Mouse (Mus musculus): ENCODE data around the gene Gp9. TPM values are rescaled to one million over a fixed set of nuclear protein-coding genes. Genes with fewer than 3 reads are reported as not detected.
A peak's percentile ranks its signal among the peaks of the same experiment; 100 is the strongest.

The Gp9 gene
- total and polyA plus RNA-seq, 2 experiments from 2014 or later = not detected

GRCm38 (mm10) chr6:87806028-87806427, 28.2 kb downstream of the Gp9 start:
- Histone ChIP-seq H3K27ac (ENCODE audit: low read depth, low read length) (no peak overlapping the region), H3K27me3 (ENCODE audit: insufficient read depth, low read length) (no peaks in the 10 kb centered on the region), H3K9ac (replicated peaks; ENCODE audit: low read length, poor library complexity, severe bottlenecking) (no peak overlapping the region), H3K4me3 (ENCODE audit: low read depth, low read length) (no peak overlapping the region), H3K4me2 (ENCODE audit: low read depth, low read length, poor library complexity, severe bottlenecking) (no peak overlapping the region), H3K9me3 (ENCODE audit: low read length) (no peaks in the 10 kb centered on the region), H3K4me1 (ENCODE audit: insufficient read depth, low read length) (peaks cover 5% of the 10 kb centered on the region; the same call in 1 of the 2 replicates), H3K36me3 (ENCODE audit: insufficient read depth, low read length) (no peaks in the 10 kb centered on the region)
- DNase-seq (ENCODE audit: low spot score) = no peak
- 70% methylated on average over 2 of the region's 2 CpGs for WGBS
- TF ChIP-seq CTCF (IDR thresholded peaks at IDR 0.05) = peak; percentile 16; the same call in 1 of the 2 replicates
- no peak for ATAC-seq (ENCODE audit: low FRiP score)

GRCm38 (mm10) chr6:87806857-87807256, 29.0 kb downstream of the Gp9 start:
- H3K27ac ChIP-seq (ENCODE audit: low read depth, low read length) = no peak overlapping the region
- WGBS = 50% methylated on average over 2 of the region's 2 CpGs
- DNase-seq (ENCODE audit: low spot score) = no peak
- no peak overlapping the region for H3K4me2 ChIP-seq (ENCODE audit: low read depth, low read length, poor library complexity, severe bottlenecking)
- no peak for TF ChIP-seq CTCF (IDR thresholded peaks at IDR 0.05)
- no peaks in the 10 kb centered on the region for H3K36me3 ChIP-seq (ENCODE audit: insufficient read depth, low read length)
- no peak for ATAC-seq (ENCODE audit: low FRiP score)
- peaks cover 5% of the 10 kb centered on the region; the same call in 1 of the 2 replicates for H3K4me1 ChIP-seq (ENCODE audit: insufficient read depth, low read length)
- no peak overlapping the region for H3K4me3 ChIP-seq (ENCODE audit: low read depth, low read length)
- no peaks in the 10 kb centered on the region for H3K27me3 ChIP-seq (ENCODE audit: insufficient read depth, low read length)
- H3K9ac ChIP-seq (replicated peaks; ENCODE audit: low read length, poor library complexity, severe bottlenecking) = 0 out of 2 replicates have a peak overlapping the region, but pooled peaks have one; percentile 13
- no peaks in the 10 kb centered on the region for H3K9me3 ChIP-seq (ENCODE audit: low read length)

- Histone ChIP-seq H3K4me3 (ENCODE audit: low read depth, low read length) (no peak overlapping the region), H3K36me3 (ENCODE audit: insufficient read depth, low read length) (no peaks in the 10 kb centered on the region), H3K4me2 (ENCODE audit: low read depth, low read length, poor library complexity, severe bottlenecking) (no peak overlapping the region), H3K9me3 (ENCODE audit: low read length) (no peaks in the 10 kb centered on the region), H3K4me1 (ENCODE audit: insufficient read depth, low read length) (peaks cover 5% of the 10 kb centered on the region; the same call in 1 of the 2 replicates), H3K27ac (ENCODE audit: low read depth, low read length) (no peak overlapping the region), H3K9ac (replicated peaks; ENCODE audit: low read length, poor library complexity, severe bottlenecking) (no peak overlapping the region), H3K27me3 (ENCODE audit: insufficient read depth, low read length) (no peaks in the 10 kb centered on the region)
- no peak for DNase-seq (ENCODE audit: low spot score)
- ATAC-seq (ENCODE audit: low FRiP score) = no peak
- no peak for TF ChIP-seq CTCF (IDR thresholded peaks at IDR 0.05)
- 79% methylated on average over 4 of the region's 4 CpGs for WGBS
Observed at GRCm38 (mm10) chr6:87807735-87808440, 30.0 kb downstream of the Gp9 start.

- TF ChIP-seq CTCF (IDR thresholded peaks at IDR 0.05) = no peak
- Histone ChIP-seq H3K27ac (ENCODE audit: low read depth, low read length) (no peak overlapping the region), H3K9ac (replicated peaks; ENCODE audit: low read length, poor library complexity, severe bottlenecking) (no peak overlapping the region), H3K27me3 (ENCODE audit: insufficient read depth, low read length) (no peaks in the 10 kb centered on the region), H3K4me1 (ENCODE audit: insufficient read depth, low read length) (peaks cover 5% of the 10 kb centered on the region; the same call in 1 of the 2 replicates), H3K36me3 (ENCODE audit: insufficient read depth, low read length) (peaks cover 3% of the 10 kb centered on the region; the same call in 1 of the 2 replicates), H3K4me2 (ENCODE audit: low read depth, low read length, poor library complexity, severe bottlenecking) (no peak overlapping the region), H3K9me3 (ENCODE audit: low read length) (no peaks in the 10 kb centered on the region), H3K4me3 (ENCODE audit: low read depth, low read length) (no peak overlapping the region)
- no peak for ATAC-seq (ENCODE audit: low FRiP score)
- no peak for DNase-seq (ENCODE audit: low spot score)
- 72% methylated on average over 3 of the region's 3 CpGs for WGBS
Observed at GRCm38 (mm10) chr6:87808521-87808920, 30.6 kb downstream of the Gp9 start.

GRCm38 (mm10) chr6:87809144-87809543, 31.3 kb downstream of the Gp9 start:
- Histone ChIP-seq H3K9ac (replicated peaks; ENCODE audit: low read length, poor library complexity, severe bottlenecking) (no peak overlapping the region), H3K36me3 (ENCODE audit: insufficient read depth, low read length) (peaks cover 6% of the 10 kb centered on the region; the same call in 1 of the 2 replicates), H3K4me2 (ENCODE audit: low read depth, low read length, poor library complexity, severe bottlenecking) (no peak overlapping the region), H3K4me3 (ENCODE audit: low read depth, low read length) (no peak overlapping the region), H3K27ac (ENCODE audit: low read depth, low read length) (no peak overlapping the region), H3K4me1 (ENCODE audit: insufficient read depth, low read length) (peaks cover 5% of the 10 kb centered on the region; the same call in 1 of the 2 replicates), H3K9me3 (ENCODE audit: low read length) (no peaks in the 10 kb centered on the region), H3K27me3 (ENCODE audit: insufficient read depth, low read length) (no peaks in the 10 kb centered on the region)
- 94% methylated on average over 2 of the region's 2 CpGs for WGBS
- DNase-seq (ENCODE audit: low spot score) (no peak), ATAC-seq (ENCODE audit: low FRiP score) (no peak)
- no peak for TF ChIP-seq CTCF (IDR thresholded peaks at IDR 0.05)

GRCm38 (mm10) chr6:87809651-87810161, 31.8 kb downstream of the Gp9 start:
- DNase-seq (ENCODE audit: low spot score) = no peak
- Histone ChIP-seq H3K27me3 (ENCODE audit: insufficient read depth, low read length) (no peaks in the 10 kb centered on the region), H3K4me1 (ENCODE audit: insufficient read depth, low read length) (peaks cover 5% of the 10 kb centered on the region; the same call in 1 of the 2 replicates), H3K4me3 (ENCODE audit: low read depth, low read length) (no peak overlapping the region), H3K4me2 (ENCODE audit: low read depth, low read length, poor library complexity, severe bottlenecking) (peak overlapping the region; percentile 20; the same call in 1 of the 2 replicates), H3K9me3 (ENCODE audit: low read length) (no peaks in the 10 kb centered on the region), H3K27ac (ENCODE audit: low read depth, low read length) (no peak overlapping the region), H3K9ac (replicated peaks; ENCODE audit: low read length, poor library complexity, severe bottlenecking) (no peak overlapping the region), H3K36me3 (ENCODE audit: insufficient read depth, low read length) (peaks cover 6% of the 10 kb centered on the region; the same call in 1 of the 2 replicates)
- no peak for ATAC-seq (ENCODE audit: low FRiP score)
- TF ChIP-seq CTCF (IDR thresholded peaks at IDR 0.05) = no peak
- 87% methylated on average over 6 of the region's 6 CpGs for WGBS

Measured in midbrain, postnatal 0 days (tissue).